Mouse (Mus musculus) kidney, postnatal 36 days (tissue): ENCODE measurements at regions not wholly inside any gene's neighbourhood (a gene's known extent, or its start where the extent isn't known, plus 50 kb on each side); places are given as distances from the start of the nearest gene placed in this dataset.

ENCODE experiments used
- DNase-seq, 2 experiments: peaks; one replicate each; pipeline ENCODE4 v3.0.0; 2021 to 2022; ENCODE audit warnings: mixed read lengths in 2 of 2

DNA sequence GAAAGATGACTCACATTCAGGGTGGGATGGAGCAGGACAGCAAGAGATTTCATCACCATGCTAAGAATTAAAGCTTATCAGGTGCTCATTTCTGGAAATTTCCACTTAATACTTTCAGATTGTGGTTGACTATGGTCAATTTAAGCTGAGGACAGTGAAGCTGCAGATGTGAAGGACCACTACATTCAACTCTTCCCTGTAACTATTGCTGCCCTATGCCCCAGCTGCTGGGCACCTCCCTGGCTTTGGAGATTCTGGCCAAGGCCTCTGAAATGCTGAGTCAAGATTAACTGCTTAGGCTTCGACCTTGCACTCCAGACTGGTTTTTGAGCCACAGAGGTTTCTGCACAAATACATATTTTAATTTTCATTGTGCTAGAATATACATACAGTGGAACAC is 140.4 kb upstream of the Grik3 start:
- no peak for DNase-seq

DNA sequence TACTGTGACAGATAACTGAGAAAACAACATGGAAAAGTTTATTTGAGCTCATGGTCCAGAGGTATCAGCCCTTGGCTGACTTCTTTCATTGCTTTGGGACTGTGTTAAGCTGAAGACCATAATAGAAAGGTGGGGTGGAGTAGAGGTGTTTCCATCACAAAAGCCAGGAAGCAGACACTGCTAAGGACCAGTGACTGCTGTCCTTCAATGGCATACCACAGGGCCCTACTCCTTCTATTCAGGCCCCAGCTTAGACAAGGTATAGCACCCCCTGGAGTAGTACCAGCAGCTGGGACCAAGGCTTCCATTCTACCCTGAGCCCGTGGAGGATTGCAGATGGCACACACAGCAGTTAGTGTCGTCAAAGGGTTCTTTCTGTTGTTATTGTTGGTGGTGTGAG is 151.4 kb upstream of the Grik3 start:
- no peak for DNase-seq

DNA sequence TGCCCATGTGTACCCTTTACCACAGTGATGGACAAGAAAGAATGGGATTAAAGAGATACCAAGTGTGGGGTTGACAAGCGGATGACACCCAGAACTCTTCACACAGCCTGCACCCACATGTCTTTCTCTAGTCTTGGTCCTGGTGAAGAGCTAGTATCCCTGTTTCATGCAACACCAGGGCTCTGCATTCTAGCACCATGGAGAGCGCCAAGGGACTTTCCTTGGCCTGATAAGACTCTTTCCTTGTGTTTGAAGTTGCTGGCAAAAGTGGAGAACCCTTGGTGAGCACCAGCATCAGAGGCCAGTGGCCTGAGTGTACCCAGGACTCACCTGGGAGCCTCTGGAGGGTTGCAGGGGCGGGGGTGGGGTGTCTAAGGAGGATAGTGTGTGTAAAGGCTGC is 161.7 kb upstream of the Grik3 start:
- peak in 1 of 2 experiments; percentile 27 for DNase-seq

DNA sequence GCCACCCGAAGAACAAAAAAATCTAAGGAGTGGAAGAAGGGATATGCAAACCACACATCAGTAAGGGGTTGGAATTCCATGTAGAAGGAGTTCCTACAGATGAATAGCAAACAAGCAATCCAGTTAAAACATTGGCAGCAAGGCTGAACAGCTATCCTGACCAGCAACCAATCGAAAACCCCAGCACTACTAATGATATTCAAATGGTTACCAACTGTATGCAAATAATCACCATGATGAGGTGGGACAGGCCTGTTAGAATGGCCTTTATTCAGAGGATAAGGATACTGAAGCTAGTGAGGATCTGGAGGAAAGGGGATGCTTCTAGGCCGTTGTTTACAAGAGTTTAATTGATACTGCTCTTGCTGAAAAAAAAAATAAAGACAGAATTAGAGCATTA is 166.0 kb upstream of the Grik3 start:
- no peak for DNase-seq

DNA sequence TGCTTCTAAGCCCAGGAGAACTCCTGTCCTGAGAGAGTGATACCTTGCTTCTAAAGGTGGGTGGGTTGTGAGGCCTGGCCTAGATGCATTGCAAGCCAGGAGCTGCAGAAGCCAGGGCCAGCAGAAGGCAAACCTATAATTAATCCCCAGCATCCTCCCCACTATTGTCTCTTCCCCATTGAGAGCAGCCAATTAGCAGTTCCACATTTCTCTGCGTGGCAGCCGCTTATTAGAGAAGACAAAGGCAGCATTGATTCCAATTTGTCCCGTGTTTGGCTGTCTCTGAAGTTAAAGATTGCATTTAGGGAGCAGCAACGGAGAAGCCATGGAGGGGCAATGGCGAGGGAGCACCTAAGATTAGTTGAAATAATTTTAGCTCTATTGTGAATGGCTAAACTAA is 171.2 kb upstream of the Grik3 start:
- no peak for DNase-seq

DNA sequence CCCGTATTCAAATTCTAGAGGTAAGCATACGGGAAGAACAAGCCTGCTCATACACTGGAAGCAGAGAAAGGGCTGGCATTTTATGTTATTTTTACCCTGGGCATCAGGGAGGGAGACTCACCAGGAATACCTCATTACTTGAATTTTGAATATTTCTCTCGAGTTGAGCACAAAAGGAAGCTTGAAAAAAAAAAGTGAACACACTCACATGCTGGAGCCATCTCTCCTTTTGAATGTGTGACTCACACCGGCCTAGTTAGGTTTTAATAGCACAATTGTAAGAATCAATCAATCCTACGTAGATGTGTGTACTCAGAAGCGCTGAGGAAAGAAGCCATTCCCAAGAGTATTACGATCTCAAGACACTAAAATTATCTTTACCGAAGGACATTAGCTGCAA is 172.2 kb upstream of the Grik3 start:
- no peak for DNase-seq

DNA sequence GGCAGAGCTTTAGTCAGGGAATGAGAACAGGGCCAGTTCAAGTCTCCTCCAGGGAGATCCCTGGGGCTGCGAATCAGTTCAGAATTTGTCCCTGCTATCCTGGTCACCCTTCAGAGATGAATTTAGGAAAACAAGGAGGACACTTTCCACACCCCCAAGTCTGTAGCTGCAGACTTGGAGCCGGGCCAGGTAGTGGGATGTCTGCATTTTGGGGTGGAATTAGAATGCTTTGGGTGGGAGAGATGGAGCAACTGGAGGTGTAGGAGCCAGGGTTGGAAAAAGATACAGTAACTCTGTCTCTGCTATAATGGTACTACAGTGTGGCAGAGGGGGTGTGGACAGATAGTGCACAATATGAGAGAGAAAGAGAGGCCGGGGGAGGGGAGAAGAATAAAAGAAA is 173.6 kb upstream of the Grik3 start:
- DNase-seq, result no peak

DNA sequence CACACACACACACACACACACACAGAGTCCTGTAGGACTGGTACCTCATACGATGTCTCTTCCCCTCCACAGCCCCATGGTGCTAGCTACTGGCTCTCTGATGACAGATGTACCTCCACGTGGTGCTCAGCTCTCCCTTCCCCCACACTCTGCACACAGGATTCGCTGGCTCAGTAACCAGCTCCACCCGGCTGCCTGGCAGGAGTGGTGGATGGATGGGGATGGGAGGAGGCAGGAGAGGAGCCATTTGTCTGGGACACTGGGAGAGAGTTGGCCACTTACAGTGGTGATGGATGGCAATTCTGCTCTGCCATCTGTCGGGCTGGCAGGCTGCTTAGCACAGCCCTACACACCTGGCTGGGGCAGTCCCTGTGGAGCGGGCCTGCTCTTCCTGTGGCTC is 174.7 kb upstream of the Grik3 start:
- DNase-seq, result no peak

DNA sequence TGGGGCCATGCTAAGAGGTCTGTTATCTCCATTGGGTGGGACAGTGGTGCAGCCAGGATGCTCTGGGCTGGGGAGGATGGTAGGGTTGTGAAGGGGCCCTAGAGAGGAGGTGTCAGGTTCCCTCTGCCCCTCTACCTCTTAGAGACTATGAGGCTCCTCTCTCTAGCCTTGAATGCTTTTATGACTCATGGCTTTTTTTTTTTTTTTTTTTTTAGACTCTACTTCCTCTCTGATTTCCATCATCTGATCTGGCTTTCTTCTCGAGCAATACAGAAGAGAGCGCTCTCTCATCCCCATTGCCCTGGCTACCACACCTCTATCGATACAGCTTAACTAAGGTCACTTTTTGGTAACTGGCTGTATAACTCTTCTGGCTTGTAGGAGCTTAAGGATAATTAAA is 176.6 kb upstream of the Grik3 start:
- DNase-seq, result no peak

DNA sequence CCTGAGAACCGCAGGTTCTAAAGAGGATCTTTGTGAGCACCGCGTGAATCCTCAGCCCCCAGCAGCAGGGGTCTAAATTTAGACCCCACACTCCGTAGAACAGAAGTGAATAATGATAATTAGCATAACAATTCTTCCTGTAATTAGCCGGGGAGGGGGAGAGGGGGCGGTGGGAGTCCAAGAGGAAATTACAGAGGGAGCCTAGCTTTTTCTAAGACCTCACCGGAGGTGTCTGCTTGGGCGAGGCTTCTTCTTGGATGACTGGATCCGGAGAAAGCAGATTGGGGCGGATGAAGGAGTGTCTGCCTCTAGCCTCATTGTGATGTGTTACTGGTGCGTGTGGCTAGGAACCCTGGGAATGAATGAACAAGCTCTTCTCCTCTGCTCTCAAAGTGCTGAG is 177.2 kb upstream of the Grik3 start:
- no peak for DNase-seq

DNA sequence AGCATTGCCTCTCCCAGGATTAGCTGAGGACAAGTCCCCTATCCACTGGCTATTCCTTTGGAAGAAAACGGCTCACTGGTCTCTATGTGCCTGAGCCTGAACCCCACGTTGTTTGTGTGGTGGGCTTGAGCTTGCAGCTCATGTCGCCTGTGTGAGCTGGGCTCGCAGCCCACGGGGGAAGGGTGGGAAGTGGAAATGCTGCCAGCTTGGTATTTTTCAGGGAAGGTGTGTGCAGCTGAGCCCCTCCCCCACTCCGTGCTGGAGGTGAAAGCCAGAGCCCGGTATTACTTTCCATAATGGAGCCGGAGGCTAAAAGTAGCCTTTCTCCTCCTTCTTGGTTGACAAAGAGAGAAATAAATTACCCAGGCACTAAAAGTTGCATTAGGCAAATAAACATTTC is 180.5 kb upstream of the Zc3h12a start:
- no peak for DNase-seq

DNA sequence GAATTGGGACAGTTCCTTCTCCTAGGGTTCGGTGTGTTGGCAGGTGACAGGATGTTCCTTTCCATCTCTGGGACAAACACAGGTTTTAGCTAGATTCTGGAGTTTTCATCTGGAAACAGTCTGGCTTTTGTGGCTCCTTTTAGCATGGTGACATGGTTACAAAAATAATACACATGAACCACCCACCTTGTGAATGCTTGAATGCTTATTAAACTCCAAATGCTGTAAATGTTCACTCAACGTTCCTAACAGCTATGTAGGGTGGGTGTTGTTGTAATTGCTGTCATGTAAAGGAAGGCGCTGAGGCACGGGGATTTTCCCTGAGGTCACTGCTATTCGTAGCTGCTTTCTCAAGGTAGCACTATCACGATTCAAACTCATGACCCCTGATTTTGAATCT is 178.1 kb upstream of the Zc3h12a start:
- DNase-seq, result no peak

DNA sequence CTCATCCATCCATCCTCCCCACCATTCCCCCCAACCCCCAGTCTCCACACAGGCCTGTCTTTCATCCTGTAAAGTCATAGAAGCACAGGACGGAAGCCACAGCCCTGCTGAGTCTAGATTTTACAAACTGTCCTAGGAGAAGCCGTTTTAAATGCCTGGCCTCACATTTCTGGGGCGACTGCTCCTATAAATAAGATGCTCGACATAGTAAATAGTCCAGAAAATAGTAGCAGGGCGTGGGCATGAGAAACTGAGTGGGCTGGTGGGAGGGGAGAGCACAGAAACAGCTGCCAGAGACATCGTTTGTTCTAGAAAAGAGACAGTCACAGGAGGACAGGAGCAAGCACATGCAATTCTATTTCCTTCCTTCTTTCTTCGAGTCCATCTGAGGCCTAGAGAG is 175.0 kb upstream of the Zc3h12a start:
- DNase-seq, result no peak

DNA sequence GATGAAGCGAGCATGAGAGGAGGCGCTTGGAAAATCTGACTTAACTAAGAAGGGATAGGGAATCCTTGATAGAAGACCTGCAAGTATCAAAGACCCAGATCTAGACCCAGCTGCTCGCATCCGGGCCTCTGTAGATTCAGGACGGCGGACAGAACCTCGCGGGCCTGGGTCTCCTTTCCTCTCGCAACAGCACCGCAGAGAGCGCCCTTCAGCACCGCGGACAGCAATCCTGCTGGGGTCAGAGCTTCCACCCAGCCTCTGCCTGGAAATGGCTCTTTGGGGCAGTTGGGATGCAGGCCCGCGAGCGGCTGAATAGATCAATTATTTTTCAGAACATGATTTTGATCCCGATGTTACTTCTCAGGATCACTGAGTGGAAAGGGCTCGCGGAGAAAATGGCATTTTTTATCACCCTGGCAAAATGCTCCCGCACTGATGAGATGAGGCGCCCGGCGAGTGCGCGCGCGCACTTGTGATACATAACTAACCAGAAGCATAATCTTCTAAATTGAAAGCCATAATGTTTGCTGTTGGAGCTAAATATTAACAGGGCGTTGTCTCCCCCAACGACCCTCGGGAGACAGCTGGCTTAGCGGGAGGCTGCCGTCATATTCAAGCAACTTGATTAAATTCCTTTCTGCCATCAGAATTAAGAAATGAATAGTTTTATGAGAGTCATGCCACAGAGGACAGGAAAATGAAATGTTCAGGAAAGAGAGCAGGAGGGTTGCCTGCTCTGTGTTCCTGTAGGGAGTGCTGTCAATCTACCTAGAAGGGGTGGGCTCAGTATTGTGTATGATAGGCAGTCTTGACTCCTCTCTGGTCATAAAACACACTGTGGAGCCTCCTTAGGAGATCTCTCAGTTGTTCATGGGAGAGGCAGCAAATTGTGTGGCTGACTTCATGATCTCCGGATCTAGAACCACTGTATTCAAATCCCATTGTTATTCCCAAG is 173.1 kb upstream of the Zc3h12a start:
- peak; percentile 39 to 83 for DNase-seq

DNA sequence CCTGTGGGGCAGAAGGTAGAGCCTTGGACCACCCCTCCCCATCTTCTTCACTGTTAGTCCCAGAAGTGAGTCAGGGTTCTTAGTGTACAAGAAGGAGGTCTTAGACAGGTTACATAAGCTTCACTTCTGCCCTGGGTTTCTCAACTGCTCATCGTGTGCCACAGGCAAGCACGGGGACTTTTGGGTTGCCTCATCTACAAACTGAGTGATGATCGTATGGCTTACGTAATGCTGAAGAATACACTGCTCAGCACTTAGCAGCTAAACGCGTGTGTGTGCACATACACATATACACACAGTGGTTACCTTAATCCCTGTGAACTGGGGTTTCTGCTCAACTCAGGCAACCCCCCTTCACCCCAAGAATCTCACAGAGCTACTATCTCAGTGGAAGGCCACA is 163.1 kb upstream of the Zc3h12a start:
- DNase-seq, result no peak

DNA sequence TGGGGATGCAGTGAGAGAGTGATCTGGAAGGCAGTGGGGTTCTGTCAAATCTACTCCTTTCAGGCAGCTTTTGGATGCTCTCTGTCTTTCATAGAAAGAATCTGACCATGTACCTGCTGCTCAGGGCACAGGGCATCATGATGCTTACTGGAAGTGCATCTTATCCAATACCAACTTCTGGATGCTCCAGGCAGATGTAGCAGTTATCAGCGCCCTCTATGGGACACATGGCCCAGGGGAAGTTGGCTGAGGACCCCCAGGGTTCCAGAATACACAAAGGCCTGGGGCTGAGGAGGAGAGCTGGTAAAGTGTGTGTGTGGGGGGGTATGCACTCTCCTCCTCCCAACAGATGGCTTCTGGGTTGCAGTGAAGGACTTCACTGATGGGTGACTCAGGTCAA is 162.1 kb upstream of the Zc3h12a start:
- no peak for DNase-seq

DNA sequence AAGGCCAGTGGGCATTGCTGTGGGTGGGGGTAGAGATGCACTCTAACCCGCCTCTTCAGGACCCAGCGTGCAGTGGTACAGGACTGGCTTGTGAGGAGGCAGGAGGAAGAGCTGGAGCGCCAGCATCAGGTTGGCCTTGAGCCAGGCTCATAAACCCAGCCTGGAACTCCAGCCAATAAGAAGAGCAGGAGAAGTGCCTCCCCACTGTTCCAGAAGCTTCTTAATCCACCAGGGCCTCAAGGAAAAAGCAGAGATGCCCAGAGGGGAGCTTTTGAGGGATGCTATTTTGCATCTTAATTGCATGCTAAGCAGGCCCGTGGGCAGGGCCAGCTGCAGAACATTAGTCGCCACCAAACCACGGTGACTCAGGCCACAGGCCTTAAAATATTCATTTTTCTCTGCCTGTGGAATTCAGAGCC is 161.4 kb upstream of the Zc3h12a start:
- no peak for DNase-seq

DNA sequence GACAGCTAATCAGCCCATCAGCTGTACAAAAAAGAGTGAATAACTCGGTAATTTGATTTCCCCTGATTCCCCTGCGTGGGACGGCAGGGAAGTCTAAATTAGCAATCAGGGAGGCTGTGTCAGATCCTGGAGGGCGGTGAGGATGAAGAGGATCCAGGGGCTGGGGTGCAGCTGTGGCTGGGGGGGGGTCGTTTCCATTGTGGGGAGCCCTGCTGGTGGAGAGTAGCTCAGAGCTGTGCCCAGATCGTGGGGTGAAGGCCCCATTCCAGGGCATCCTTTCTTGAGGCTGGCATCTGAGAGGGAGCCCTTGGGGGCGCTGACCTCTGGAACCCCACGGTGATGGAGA is 155.3 kb upstream of the Zc3h12a start:
- DNase-seq, result no peak

DNA sequence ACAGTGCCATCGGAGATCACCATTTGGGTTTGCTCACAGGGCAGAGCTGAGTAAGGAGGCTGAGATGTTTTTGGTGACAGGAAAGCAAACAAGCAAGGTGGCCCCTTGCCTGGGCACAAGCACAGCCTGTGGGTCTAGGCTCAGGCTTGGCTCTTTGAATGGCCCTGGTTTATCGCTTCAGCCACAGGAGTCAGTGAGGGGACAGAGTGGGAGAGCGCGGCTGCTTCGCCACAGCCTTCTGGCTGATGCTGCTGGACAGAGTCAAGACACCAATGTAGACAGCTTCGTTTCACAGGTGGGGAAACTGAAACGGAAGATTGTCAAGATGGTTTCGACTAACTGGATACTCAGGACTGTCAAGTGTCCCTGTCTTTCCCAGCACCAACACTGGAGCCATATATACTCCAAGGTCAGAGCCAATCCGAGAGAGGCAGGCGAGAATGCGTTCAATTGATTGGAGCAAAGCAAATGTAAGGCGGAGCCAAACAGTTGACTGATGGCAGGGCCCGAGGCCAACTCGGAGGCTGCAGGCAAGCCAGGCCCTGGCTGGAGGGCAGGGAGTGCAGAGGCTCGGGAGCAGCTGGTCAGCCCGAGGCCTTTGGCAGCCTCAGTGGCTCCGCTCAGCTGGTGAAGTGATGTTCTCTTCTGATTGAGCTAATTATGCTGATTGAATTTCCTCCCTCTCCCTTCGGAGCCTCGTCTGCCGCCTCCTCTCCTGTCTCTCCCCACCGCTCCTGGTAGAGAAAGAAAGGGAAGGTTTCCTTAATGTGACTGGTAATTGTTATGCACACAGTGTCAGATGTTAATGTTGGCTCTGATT is 154.7 kb upstream of the Zc3h12a start:
- DNase-seq, result peak; percentile 2 to 13

DNA sequence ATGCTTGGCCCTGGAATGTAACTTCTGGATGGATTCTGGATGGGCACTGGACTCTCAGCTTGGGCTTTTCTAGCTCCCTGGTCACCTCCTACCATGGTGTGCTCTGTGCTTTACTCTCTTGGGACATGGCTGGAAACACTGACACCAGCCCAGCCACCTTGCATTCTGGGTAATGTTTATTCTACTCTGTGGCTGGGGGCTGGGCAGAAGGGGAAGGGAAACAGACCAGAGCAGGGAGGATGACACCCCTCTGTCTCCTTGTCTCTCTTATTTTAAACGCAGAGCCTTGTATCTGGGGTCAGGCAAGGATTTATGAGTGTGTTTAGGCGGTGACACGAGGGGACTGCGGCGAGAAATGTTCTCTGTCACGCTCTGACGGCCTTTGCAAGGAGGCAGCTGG is 151.5 kb upstream of the Zc3h12a start:
- DNase-seq, result no peak

DNA sequence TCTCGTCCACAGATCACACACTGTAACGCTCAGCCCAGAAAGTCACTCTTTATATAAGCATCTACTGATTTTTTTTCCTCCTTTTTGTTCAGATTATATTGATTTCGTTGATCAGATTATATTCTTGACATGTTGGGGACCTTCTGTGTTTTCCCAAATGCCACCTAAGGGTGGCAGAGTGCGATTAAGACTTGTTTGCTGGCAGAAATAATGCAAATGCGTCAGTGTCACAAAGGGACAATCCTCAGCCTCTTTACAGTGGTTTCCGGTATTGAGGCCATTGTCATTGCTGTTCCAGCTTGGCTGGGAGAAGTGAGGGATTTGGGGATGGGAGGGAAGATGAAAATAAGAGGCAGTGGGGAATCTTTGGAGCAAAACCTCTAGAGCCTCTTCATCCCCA is 149.2 kb upstream of the Zc3h12a start:
- no peak for DNase-seq

DNA sequence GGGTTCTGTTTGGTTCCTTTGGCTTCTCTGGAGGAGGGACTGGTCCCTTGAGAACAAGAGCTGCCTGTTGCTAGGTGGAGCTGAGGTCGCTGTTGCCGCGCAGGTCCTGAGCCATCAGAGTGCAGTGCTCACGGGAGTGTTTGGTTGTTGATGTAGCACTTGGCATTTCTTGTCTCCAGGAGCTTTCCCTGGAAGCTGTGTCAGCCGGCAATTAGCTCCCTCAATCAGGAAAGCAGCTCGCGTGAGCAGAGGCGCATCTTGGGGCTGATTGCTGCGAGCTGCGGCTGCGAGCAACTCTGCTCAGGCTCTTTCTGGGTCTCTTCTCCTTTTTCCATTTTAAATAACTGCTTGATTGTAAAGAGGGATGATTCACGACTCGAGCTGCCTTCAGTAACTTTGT is 147.6 kb upstream of the Zc3h12a start:
- no peak for DNase-seq

DNA sequence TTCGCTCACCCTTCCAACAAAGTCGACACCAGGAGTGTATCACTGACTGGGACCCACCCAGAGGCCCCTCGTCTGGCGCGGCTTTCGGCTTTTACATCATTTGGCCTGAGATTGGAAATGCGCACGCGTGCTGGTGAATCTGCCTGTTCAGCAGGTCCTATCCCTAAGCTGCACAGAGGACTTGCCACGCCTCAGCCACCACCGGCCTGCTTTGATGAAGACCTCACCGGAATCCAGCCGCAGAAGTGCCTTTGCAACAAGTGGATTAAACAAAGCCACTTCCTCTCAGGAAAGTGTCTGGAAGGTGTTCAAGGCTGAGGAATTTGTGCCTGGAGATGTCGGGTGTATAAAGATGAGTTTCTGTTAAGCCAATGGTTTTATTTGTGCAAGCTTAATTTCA is 143.3 kb upstream of the Zc3h12a start:
- DNase-seq, result no peak

DNA sequence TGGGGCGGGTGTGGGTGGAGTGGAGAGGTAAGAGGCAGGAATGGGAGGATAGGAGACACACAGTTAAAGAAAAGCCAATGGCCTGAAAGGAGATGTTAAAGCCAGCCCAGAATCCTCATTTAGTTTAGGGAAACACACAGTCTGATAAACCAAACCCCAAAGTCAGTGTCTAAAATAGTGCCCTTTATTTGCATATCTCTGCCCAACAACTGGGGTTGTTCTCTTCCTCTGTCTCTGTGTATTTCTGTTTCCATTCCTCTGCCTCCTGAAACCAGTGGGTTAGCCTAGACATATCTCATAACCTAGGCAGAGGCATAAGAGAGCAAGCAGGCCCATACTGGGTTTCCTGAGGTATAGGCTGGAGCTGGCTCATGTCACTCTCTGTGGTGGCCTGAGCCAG is 138.6 kb upstream of the Zc3h12a start:
- DNase-seq, result no peak
